Mouse (Mus musculus) mouse trophoblast stem cell (cell line): ENCODE measurements at regions not wholly inside any gene's neighbourhood (a gene's known extent, or its start where the extent isn't known, plus 50 kb on each side); places are given as distances from the start of the nearest gene placed in this dataset.

Experiments used
- in situ Hi-C, 2 experiments: fragments of 300-500 bp; cut with MseI, MboI; formaldehyde crosslinking; loops; 2 replicates in 1 of 2; 3 replicates in 1 of 2; pipeline ENCODE4 v1.15.1; 2025

- in situ Hi-C loops = no loop called here
Observed at GRCm38 (mm10) chr8:12066454-12066853, 212.2 kb upstream of the A230072I06Rik start.

- in situ Hi-C loops = no loop called here
Observed at GRCm38 (mm10) chr8:12073311-12073999, 205.2 kb upstream of the A230072I06Rik start.

GRCm38 (mm10) chr8:12075943-12076342 is 202.7 kb upstream of the A230072I06Rik start:
- in situ Hi-C loops = no loop called here

- in situ Hi-C loops = no loop called here
Observed at GRCm38 (mm10) chr8:12076811-12077375, 201.7 kb upstream of the A230072I06Rik start.

GRCm38 (mm10) chr8:12077896-12078295 is 200.7 kb upstream of the A230072I06Rik start:
- in situ Hi-C loops = no loop called here

- in situ Hi-C loops = no loop called here
Observed at GRCm38 (mm10) chr8:12078679-12079566, 199.7 kb upstream of the A230072I06Rik start.

- in situ Hi-C loops = no loop called here
Observed at GRCm38 (mm10) chr8:12081536-12081935, 197.1 kb upstream of the A230072I06Rik start.

- in situ Hi-C loops = no loop called here
Observed at GRCm38 (mm10) chr8:12087192-12087800, 191.3 kb upstream of the A230072I06Rik start.

- in situ Hi-C loops = no loop called here
Observed at GRCm38 (mm10) chr8:12100145-12100544, 178.5 kb upstream of the A230072I06Rik start.

GRCm38 (mm10) chr8:12103296-12103695 is 175.3 kb upstream of the A230072I06Rik start:
- in situ Hi-C loops = no loop called here

GRCm38 (mm10) chr8:12105106-12105901 is 173.3 kb upstream of the A230072I06Rik start:
- in situ Hi-C loops = no loop called here

GRCm38 (mm10) chr8:12108578-12108977 is 170.0 kb upstream of the A230072I06Rik start:
- in situ Hi-C loops = no loop called here

GRCm38 (mm10) chr8:12111626-12112025 is 167.0 kb upstream of the A230072I06Rik start:
- in situ Hi-C loops = no loop called here

- in situ Hi-C loops = no loop called here
Observed at GRCm38 (mm10) chr8:12113023-12113422, 165.6 kb upstream of the A230072I06Rik start.

- in situ Hi-C loops = no loop called here
Observed at GRCm38 (mm10) chr8:12126374-12127001, 152.1 kb upstream of the A230072I06Rik start.

- in situ Hi-C loops = no loop called here
Observed at GRCm38 (mm10) chr8:12127106-12127800, 151.4 kb upstream of the A230072I06Rik start.

GRCm38 (mm10) chr8:12127801-12128490 is 150.7 kb upstream of the A230072I06Rik start:
- in situ Hi-C loops = no loop called here

- in situ Hi-C loops = no loop called here
Observed at GRCm38 (mm10) chr8:12130591-12130990, 148.0 kb upstream of the A230072I06Rik start.

- in situ Hi-C loops = no loop called here
Observed at GRCm38 (mm10) chr8:12134200-12134599, 144.4 kb upstream of the A230072I06Rik start.
